Mouse (Mus musculus): ENCODE measurements around the gene Pld6. TPM values are rescaled to one million over a fixed set of nuclear protein-coding genes. Genes with fewer than 3 reads are reported as not detected.
A peak's percentile ranks its signal among the peaks of the same experiment; 100 is the strongest.

The Pld6 gene
- total and polyA plus RNA-seq, 3 experiments = 3.1 to 5.5 TPM; not detected in 1

DNA sequence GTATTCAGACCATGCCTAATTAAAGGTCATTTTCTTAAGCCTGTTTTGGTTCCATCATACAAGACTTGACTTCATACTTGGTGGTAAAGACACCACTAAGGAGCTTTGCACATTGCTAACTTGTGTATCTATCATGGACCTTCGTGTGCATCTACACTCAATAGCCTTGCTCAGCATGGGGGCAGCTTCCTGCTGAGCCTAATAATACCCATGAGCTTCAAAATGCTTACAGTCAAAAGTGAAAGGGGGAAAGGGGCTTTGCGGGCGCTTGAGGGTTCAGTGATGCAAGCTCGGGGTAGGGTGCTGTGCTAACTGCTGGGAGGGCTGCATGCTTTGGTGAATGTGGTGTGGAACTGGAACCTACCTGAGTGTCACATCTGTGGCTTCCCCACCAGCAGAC, 31.1 kb downstream of the Pld6 start:
- Histone ChIP-seq H3K9ac (ENCODE audit: control insufficient read depth, low read depth, low read length, poor library complexity, severe bottlenecking) (no peak overlapping the region), H3K36me3 (ENCODE audit: control insufficient read depth in 1 of 2, insufficient read depth in 2 of 2, low read length in 2 of 2) (peaks cover 14 to 27% of the 10 kb centered on the region in 2 experiments), H3K27ac (ENCODE audit: control insufficient read depth, low read depth, low read length) (no peak overlapping the region), H3K9me3 (replicated peaks; ENCODE audit: insufficient read depth, low read length) (no peaks in the 10 kb centered on the region), H3K79me2 (ENCODE audit: control insufficient read depth, insufficient read depth, low read length, poor library complexity) (no peaks in the 10 kb centered on the region), H3K4me1 (ENCODE audit: control insufficient read depth in 1 of 2, insufficient read depth in 2 of 2, low read length in 2 of 2) (peaks cover 2 to 12% of the 10 kb centered on the region in 2 experiments), H3K4me3 (ENCODE audit: control insufficient read depth in 1 of 2, insufficient read depth in 1 of 2, low read depth in 2 of 2, low read length in 2 of 2) (no peak overlapping the region), H3K27me3 (ENCODE audit: control insufficient read depth in 1 of 2, insufficient read depth in 2 of 2, low read length in 2 of 2) (no peaks in the 10 kb centered on the region)
- no peak for DNase-seq (ENCODE audit: low read depth, low spot score)
- no peak for TF ChIP-seq MAZ (IDR thresholded peaks at IDR 0.05; ENCODE audit: low read depth, low read length)
- TF ChIP-seq RCOR1 (IDR thresholded peaks at IDR 0.05; ENCODE audit: low read depth, low read length) = no peak

DNA sequence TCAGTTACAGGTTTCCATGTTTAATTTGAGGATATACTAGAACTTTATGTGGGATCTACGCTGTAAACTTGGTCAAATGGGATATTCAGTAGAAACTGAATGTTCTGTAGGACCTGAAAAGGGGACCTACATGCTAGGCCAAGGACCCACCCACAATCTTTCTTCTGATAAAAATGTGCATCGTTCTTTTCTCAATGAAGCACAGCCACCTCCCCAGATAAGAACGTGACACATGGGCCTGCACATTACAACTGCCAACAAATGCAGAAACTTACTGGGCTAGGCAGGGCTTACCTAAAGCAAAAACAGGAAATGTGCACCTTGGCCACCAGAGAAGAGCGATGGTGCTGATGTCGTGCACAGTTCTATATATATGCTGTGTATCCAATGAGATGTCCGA, 32.9 kb downstream of the Pld6 start:
- no peaks in the 10 kb centered on the region for H3K27me3 ChIP-seq (ENCODE audit: control insufficient read depth in 1 of 2, insufficient read depth in 2 of 2, low read length in 2 of 2)
- H3K9me3 ChIP-seq (replicated peaks; ENCODE audit: insufficient read depth, low read length) = no peaks in the 10 kb centered on the region
- no peak overlapping the region for H3K4me3 ChIP-seq (ENCODE audit: control insufficient read depth in 1 of 2, insufficient read depth in 1 of 2, low read depth in 2 of 2, low read length in 2 of 2)
- peaks cover 14 to 29% of the 10 kb centered on the region in 2 experiments for H3K36me3 ChIP-seq (ENCODE audit: control insufficient read depth in 1 of 2, insufficient read depth in 2 of 2, low read length in 2 of 2)
- H3K79me2 ChIP-seq (ENCODE audit: control insufficient read depth, insufficient read depth, low read length, poor library complexity) = no peaks in the 10 kb centered on the region
- H3K9ac ChIP-seq (ENCODE audit: control insufficient read depth, low read depth, low read length, poor library complexity, severe bottlenecking) = no peak overlapping the region
- DNase-seq (ENCODE audit: low read depth, low spot score) = peak; percentile 84
- peaks cover 2 to 12% of the 10 kb centered on the region in 2 experiments for H3K4me1 ChIP-seq (ENCODE audit: control insufficient read depth in 1 of 2, insufficient read depth in 2 of 2, low read length in 2 of 2)
- no peak overlapping the region; the same call in 1 of the 2 replicates for H3K27ac ChIP-seq (ENCODE audit: control insufficient read depth, low read depth, low read length)
- TF ChIP-seq RAD21 (IDR thresholded peaks at IDR 0.05; ENCODE audit: low read depth, low read length) = no peak
- TF ChIP-seq POLR2AphosphoS2 (IDR thresholded peaks at IDR 0.05; ENCODE audit: low read length) = no peak
- no peak for TF ChIP-seq MAFK (IDR thresholded peaks at IDR 0.05; ENCODE audit: borderline replicate concordance, low read depth, low read length)
- TF ChIP-seq MYC (IDR thresholded peaks at IDR 0.05; ENCODE audit: low read depth, low read length) = peak; percentile 74
- TF ChIP-seq CHD2 (IDR thresholded peaks at IDR 0.05; ENCODE audit: low read length) = no peak
- TF ChIP-seq ZNF384 (IDR thresholded peaks at IDR 0.05; ENCODE audit: low read depth, low read length) = no peak
- TF ChIP-seq GATA1 (IDR thresholded peaks at IDR 0.05; ENCODE audit: low read depth, low read length) = peak; percentile 77
- TF ChIP-seq UBTF (IDR thresholded peaks at IDR 0.05; ENCODE audit: borderline replicate concordance, insufficient read depth, low read depth, low read length) = no peak
- TF ChIP-seq ZC3H11A (IDR thresholded peaks at IDR 0.05; ENCODE audit: low read depth, low read length) = no peak
- no peak for TF ChIP-seq ZMIZ1 (IDR thresholded peaks at IDR 0.05; ENCODE audit: low read depth, low read length)
- TF ChIP-seq BHLHE40 (IDR thresholded peaks at IDR 0.05; ENCODE audit: borderline replicate concordance, low read depth, low read length) = peak; percentile 94
- TF ChIP-seq JUND (IDR thresholded peaks at IDR 0.05; ENCODE audit: low read depth, low read length) = no peak
- no peak for TF ChIP-seq MAZ (IDR thresholded peaks at IDR 0.05; ENCODE audit: low read depth, low read length)
- TF ChIP-seq GABPA (IDR thresholded peaks at IDR 0.05; ENCODE audit: low read depth, low read length) = no peak
- no peak for TF ChIP-seq POLR2AphosphoS5 (IDR thresholded peaks at IDR 0.05; ENCODE audit: borderline replicate concordance, low read depth, low read length)
- peak; percentile 63 for TF ChIP-seq EP300 (IDR thresholded peaks at IDR 0.05; ENCODE audit: low read depth in 1 of 2, low read length in 2 of 2)
- no peak for TF ChIP-seq KAT2A (conservative IDR thresholded peaks at IDR 0.05; ENCODE audit: low read depth, low read length)
- TF ChIP-seq SIN3A (IDR thresholded peaks at IDR 0.05; ENCODE audit: low read length) = peak; percentile 81
- no peak for TF ChIP-seq E2F4 (IDR thresholded peaks at IDR 0.05; ENCODE audit: borderline replicate concordance, low read depth, low read length)
- TF ChIP-seq RCOR1 (IDR thresholded peaks at IDR 0.05; ENCODE audit: low read depth, low read length) = peak; percentile 55; the same call in 1 of the 2 replicates
- TF ChIP-seq MYB (IDR thresholded peaks at IDR 0.05; ENCODE audit: low read depth, low read length) = peak; percentile 44; the same call in 1 of the 2 replicates
- no peak for TF ChIP-seq CHD1 (IDR thresholded peaks at IDR 0.05; ENCODE audit: low read depth, low read length)
- TF ChIP-seq TCF12 (IDR thresholded peaks at IDR 0.05; ENCODE audit: low read depth, low read length) = no peak
- TF ChIP-seq TBP (IDR thresholded peaks at IDR 0.05; ENCODE audit: low read depth, low read length) = no peak
- TF ChIP-seq MEF2A (IDR thresholded peaks at IDR 0.05; ENCODE audit: extremely low read depth, insufficient replicate concordance, low read depth, low read length, poor library complexity, severe bottlenecking) = no peak
- TF ChIP-seq USF1 (IDR thresholded peaks at IDR 0.05; ENCODE audit: low read depth, low read length) = 0 out of 2 replicates have a peak, but pooled peaks have one; percentile 33
- no peak for TF ChIP-seq HCFC1 (IDR thresholded peaks at IDR 0.05; ENCODE audit: low read depth, low read length)
- TF ChIP-seq ELF1 (IDR thresholded peaks at IDR 0.05; ENCODE audit: low read depth, low read length) = no peak
- TF ChIP-seq USF2 (IDR thresholded peaks at IDR 0.05; ENCODE audit: borderline replicate concordance in 1 of 2, insufficient read depth in 1 of 2, low read depth in 1 of 2, low read length in 2 of 2) = no peak
- TF ChIP-seq CTCF (IDR thresholded peaks at IDR 0.05 in 2 of 3, conservative IDR thresholded peaks at IDR 0.05 in 1 of 3; ENCODE audit: control insufficient read depth in 1 of 3, insufficient read depth in 1 of 3, low read depth in 2 of 3, low read length in 3 of 3, poor library complexity in 1 of 3, severe bottlenecking in 1 of 3) = no peak
- TF ChIP-seq ZKSCAN1 (IDR thresholded peaks at IDR 0.05; ENCODE audit: low read depth, low read length) = no peak
